Mouse (Mus musculus) MEL-GATA-1-ER (cell line): Measurements from ENCODE around the gene Samd10.

Experiments used
- DNase-seq: peaks from one replicate; pipeline ENCODE4 v3.0.0-alpha.2; 2012; ENCODE audit warnings: low read depth; ENCODE audit errors: extremely low read depth

Gene Samd10

GRCm38 (mm10) chr2:181598454-181599351, at the start of gene Samd10:
Gene Samd10, minus strand, starts transcription at chr2:181599212.
- no peak for DNase-seq

DNA sequence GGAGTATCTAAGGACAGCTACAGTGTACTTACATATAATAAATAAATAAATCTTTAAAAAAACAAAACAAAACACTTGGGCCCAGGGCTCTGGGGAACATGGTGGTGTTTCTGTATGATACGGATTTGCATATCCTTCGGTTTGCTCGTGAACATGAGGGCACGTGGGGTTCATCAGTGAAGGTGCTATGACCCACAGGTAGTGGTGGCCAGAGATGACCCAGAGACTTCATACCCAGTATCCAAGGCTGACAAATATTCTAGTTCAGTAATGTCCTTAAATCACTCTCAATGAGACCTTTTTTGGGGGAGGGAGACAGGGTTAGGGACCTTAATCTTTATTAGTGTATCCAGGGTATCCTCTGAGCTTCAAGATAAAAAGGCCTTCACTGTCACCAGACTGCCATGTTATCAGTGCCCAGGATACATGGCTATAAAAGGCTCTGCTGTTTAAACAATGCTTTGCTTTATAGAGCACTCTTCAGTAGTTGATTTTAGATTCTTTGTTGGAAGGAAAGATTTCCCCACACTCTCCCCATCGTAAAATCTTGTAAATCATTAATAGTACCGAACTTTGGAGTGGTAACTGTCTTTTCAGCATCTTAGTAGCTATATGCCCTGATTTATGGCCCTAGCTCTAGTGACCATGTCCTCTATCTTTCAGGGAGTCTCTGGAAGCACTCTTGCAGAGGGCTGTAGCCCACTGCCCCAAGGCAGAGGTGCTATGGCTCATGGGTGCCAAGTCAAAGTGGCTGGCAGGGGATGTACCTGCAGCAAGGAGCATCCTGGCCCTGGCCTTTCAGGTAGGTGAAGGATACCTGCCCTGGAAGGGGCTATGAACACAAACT, 47.8 kb upstream of the Samd10 start:
- DNase-seq, result no peak

DNA sequence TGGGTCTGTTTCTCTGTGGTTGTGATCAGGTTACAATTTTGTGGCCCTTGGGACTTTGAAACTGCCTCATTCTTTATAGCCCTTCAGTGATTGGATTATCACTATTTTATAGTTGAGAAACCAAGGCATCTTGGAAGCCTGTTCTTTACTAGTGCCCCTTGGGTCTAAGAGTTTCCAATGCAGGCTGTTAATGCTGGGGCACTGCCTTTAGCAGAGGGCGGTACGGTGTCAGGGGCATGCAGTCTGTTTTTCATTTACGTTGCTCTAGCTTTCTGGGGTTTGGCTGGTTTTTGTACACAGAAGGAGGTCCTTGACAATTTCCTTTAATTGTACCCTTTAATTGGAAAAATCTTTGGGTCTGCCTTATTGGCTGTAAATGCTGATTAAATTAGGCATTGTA, 46.7 kb upstream of the Samd10 start:
- DNase-seq, result no peak

DNA sequence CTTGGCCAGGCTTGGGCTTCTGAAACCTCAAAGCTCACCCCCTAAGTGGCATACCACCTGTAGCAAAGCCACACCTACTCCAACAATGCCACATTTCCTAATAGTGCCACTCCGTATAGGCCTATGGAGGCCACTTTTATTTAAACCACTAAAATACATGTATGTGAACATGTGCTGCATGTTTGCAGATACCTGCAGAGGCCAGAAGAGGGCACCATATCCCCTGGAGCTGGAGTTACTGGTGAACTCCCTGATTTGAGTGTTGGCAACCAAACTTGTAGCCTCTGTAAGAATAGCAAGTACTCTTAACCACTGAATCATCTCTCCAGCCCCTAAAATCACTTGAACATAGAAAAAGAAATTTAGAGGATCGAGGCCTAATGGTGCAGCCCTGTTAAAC, 45.3 kb upstream of the Samd10 start:
- peak; percentile 30 for DNase-seq

DNA sequence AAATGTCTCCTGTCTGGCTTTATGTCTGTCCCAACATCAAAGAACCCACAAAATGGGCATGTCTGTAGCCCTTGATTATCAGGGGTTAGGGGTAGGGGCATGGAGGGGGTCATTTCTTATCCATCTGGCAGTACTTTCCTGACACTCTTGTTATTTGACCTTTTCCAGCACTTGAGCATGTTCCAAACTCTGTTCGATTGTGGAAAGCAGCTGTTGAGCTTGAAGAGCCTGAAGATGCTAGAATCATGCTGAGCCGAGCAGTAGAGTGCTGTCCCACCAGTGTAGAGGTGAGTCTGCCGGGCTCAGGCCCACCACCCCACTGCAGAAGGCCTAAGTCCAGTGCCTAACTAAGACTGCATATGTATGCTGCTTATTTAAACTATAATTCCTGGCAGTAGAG, 36.9 kb upstream of the Samd10 start:
- DNase-seq, result no peak

DNA sequence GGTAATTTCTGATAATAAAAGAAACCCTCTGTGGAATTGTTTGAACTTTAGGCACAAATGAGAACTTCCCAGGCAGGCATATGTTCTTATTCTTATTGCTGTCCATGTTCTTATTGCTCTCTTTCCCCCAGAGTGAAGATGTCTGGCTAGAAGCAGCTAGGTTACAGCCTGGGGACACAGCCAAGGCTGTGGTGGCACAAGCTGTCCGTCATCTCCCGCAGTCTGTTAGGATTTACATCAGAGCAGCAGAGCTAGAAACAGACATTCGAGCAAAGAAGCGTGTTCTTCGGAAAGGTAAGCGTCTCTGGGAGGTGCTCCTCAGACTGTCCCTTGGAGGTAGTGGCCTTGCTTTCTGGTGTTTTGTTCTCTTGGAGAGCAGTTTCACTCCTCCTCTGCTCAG, 33.6 kb upstream of the Samd10 start:
- DNase-seq, result no peak

DNA sequence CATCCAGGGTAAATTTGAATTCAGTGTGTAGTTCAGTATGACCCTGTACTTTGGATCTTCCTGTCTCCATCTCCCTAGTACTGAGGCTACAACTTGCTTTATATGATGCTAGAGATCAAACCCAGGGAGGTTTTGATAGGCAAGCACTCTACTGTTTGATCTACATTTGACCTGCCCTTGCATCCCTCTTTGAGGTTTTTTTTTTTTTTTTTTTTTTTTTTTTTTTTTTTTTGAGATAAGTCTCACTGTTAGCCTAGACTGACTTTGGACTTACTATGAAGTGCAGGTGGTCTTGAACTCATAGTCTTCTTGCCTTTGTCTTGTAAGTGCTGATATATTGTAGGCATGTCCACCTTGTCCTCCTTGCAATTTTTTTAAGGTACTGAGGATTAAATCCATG, 29.5 kb upstream of the Samd10 start:
- DNase-seq, result no peak

DNA sequence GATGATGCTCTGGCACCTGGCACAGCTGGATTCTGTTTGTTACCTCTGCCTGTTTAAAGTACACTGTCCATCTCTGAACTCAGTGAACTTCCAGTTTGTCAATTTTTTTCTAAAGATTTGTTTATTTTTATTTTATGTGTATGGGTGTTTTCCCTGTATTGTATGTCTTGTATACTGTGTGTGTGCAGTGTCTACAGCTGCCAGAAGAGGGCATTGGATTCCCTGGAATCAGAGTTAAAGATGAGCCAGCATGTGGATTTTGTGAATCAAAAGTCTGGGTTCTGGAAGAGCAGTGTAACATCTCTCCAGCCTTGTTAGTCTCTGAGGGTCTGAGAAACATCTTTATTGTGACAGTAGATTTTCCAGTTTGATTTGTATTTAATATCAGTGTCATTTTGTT, 24.4 kb upstream of the Samd10 start:
- DNase-seq, result no peak

- DNase-seq, result no peak
Measured at GRCm38 (mm10) chr2:181618761-181619495, 19.9 kb upstream of the Samd10 start.

GRCm38 (mm10) chr2:181602367-181602766, 3.4 kb upstream of the Samd10 start:
- DNase-seq, result no peak

DNA sequence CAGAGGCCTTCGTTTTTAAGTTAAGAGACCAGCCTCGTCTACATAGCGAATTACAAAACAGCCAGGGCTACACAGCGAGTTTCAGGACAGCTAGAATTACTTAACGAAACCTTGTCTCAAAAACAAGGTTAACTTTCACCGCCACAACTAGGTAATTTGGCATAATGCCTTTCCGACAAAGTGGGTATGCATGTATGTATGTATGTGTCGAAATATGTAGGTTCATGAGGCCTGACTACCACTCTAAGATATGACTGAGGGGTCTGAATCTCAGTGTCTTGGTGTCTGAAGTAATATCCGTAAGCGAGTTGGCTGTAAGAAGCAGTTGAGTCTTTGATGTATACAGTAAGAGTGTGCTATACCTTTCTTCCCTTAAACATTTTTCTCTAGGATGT, 2.7 kb upstream of the Samd10 start:
- DNase-seq, result no peak

DNA sequence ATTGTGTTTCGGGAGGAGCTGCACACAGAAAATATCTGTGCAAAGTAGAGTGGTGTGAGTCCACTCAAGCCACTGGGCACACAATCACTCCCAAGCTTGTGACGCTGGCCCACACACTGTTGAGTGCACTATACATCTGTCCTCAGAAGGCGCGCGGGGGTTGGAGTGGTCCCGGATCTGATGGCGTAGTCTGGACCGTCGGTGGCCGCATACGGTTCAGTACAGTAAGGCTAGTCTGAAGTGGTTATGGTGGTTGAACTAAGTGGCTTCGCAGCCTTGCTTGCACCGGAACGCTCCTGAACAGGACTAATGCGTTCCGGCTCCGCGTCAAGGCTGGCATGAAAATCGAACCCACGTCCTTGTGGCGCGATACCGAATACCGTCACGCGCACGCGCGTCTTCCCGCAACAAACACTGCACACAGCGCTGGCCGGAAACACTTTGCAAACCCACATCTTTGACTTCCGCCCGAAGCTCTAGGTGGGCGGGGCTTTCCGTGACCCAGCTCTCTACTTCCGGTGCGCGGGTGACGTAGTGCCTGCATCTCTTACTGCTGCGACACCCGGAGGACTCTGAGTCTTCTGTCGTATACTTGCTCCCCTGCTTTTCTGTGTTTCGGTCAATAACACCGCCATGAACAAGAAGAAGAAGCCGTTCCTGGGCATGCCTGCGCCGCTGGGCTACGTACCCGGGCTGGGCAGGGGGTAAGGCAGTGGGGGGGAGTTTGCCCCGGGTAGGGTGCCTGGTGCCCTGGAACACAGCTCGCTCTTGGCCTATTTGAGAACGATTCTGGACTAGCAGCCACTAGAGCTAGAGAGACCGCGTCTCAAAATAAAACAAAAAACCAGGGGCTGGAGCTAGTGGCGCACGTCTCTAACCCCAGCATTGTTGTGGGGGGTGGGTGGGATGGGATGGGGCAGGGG, 2.1 kb upstream of the Samd10 start:
- DNase-seq, result peak; percentile 91

DNA sequence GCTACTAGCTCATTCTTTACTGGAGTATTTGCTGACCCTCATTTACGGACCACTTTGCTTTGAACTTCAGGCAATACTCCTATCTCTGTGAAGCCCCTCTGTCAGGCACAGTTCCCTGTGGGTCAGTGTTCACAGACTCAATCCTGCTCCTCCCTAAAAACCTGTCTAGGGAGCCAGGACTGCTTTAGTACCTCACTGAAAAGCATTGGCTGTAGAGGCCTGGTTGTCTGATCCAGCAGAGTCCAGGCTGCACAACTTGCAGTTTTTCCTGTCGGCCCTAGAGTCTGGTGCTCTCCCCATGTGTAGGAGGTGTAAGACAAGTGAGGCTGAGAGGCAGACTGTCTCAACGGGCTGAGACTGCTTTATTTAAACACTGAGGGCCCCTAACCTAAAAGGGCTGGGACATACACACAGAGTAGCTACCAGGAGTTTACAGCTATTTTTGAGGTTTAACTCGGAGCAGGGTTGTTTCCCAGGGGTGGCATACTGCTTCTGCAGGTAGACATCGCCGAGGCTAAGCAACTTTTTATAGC, 1.3 kb upstream of the Samd10 start:
- no peak for DNase-seq

GRCm38 (mm10) chr2:181597378-181598061, 1.5 kb downstream of the Samd10 start:
- DNase-seq, result no peak

DNA sequence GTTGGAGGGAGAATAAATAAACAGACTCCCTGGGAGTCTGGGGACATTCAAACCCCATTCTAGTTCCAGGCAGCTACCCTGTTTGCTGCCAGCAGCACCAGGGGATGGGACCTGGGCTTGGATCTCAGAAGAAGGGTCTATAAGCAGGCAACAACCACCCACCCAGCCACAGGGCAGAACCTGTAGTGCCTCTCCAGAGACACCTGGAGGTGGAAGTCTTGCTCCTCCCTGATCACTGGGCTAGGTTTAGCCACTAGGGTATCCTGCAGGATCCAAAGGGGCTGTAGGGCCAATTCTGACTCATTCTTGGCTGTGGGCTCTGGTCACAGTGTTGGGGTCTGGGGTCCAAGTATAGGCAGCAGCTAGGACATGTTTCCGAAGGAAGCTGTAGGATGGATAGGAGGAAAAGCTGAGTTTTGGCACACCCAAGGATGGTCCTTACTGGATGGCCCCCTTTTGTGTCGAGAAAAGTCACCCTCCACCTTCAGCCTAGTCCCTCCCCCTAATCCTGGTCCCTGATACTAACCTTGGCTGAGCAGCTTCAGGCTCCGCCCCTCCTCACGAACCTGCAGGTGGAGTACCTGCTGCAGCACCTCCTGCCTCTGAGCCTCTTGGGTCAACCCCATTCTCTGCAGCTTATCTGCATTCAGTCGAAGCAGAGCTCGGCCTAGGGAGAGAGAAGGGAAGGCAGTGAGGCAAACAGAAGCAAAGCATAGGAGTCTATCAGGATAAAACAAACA, 2.6 kb downstream of the Samd10 start:
- DNase-seq, result no peak

DNA sequence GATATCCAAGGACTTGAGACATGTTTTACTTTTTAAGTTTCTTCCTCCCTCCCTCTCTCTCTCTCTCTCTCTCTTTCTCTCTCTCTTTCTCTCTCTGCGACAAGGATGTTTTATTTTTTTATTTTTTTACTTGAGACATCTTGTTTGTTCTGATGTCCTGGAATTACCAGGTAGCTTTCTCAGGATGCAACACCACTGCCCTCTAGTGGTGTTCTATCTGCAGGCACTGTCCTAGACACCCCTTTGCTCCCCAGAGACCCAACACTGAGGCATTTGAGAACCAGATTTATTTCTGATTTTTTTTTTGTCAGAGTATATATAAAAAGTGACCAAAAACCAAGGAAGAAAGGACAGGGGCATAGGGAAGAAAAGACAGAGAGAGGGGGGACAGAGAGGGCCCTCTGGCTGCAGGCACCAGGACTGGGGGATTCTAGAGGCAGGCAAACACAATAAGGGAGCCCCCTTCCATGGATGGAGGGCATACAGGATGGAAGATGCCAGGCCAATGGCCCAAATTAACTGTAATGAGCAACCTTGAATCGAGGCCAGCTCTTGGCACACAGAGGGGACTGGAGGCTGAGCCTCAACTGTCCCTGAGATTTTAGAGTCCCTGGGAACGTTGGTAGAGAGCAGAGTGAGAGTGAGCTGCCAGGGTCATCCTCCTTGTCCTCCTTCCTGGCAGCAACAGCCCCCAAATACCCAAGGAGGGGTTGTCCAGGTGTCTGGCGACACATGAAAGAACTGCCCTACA, 3.9 kb downstream of the Samd10 start:
- no peak for DNase-seq

- DNase-seq, result no peak
Measured at GRCm38 (mm10) chr2:181593937-181594336, 5.1 kb downstream of the Samd10 start.

DNA sequence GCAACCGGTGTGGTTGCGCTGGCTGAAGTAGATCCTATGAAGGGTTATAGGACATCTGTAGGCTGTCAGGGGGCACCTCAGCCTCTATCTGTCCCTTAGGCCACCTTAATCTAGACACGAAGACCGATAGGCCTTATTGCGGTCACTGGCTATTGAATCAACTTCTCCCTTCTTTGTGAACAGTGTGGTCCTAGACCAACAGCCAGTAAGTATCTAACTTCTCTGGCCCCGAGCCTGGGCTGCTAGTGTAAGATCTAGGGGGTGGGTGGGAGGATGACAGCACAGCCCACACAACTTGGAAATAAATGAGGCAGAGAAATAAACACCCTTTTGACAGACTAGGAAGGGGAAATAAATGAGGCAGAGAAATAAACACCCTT, 6.0 kb downstream of the Samd10 start:
- DNase-seq, result peak; percentile 69
